Comparison of ENCODE assay signal across 8 mouse cellular contexts in genomic region chr3:142443006-142443709, GRCm38 (mm10). TPM values are rescaled to one million over a fixed set of nuclear protein-coding genes. Genes with fewer than 3 reads are reported as not detected.
DNase-seq lines count a peak whose midpoint lies in the region; ATAC-seq and TF ChIP-seq lines count a peak whose summit lies in the region.

No protein-coding gene starts in this region.

- TF ChIP-seq POLR2A in MEL (IDR thresholded peaks at IDR 0.05; ENCODE audit: control insufficient read depth in 1 of 2, insufficient read depth in 1 of 2, low read depth in 1 of 2, low read length in 2 of 2, poor library complexity in 1 of 2), result no peak
- TF ChIP-seq POLR2A in lung, adult 2 months (IDR thresholded peaks at IDR 0.05; ENCODE audit: borderline replicate concordance, extremely low read depth, low read depth, low read length), result no peak

- DNase-seq in MEL (ENCODE audit: low read depth, low spot score), result peak; percentile 91
- peak; percentile 91 for DNase-seq in forebrain, embryonic 14.5 days (ENCODE audit: low spot score)
- DNase-seq in heart, postnatal 10 days, result peak; percentile 95 to 97
- peak; percentile 90 for DNase-seq in layer of hippocampus, adult 11-12 months (ENCODE audit: low spot score)
- DNase-seq in lung, adult 2 months, result peak; percentile 76
- peak; percentile 68 for DNase-seq in ovary, postnatal 36 days (ENCODE audit: low spot score)
- peak; percentile 79 to 80 for DNase-seq in thymus, postnatal 36 days

- WGBS in forebrain, embryonic 14.5 days, result 19% methylated on average over 12 of the region's 12 CpGs
- 6% methylated on average over 12 of the region's 12 CpGs for WGBS in lung, adult 2 months

- H3K9me3 ChIP-seq in MEL (replicated peaks; ENCODE audit: insufficient read depth, low read length), result no peaks in the 10 kb centered on the region
- no peaks in the 10 kb centered on the region for H3K9me3 ChIP-seq in forebrain, embryonic 14.5 days (replicated peaks; ENCODE audit: control insufficient read depth, low read length)

- peak overlapping the region; percentile 28 to 58 for H3K4me3 ChIP-seq in MEL (ENCODE audit: control insufficient read depth in 1 of 2, insufficient read depth in 1 of 2, low read depth in 2 of 2, low read length in 2 of 2)
- no peak overlapping the region for H3K4me3 ChIP-seq in forebrain, embryonic 14.5 days (ENCODE audit: low read depth, low read length)
- no peak overlapping the region for H3K4me3 ChIP-seq in lung, adult 2 months (replicated peaks; ENCODE audit: extremely low read depth, low read depth, low read length)

- H3K4me1 ChIP-seq in MEL (ENCODE audit: control insufficient read depth in 1 of 2, insufficient read depth in 2 of 2, low read length in 2 of 2), result peaks cover 0 to 2% of the 10 kb centered on the region in 2 experiments; a peak in 1 of 4 replicates
- no peaks in the 10 kb centered on the region for H3K4me1 ChIP-seq in forebrain, embryonic 14.5 days (ENCODE audit: control insufficient read depth, insufficient read depth, low read length)
- peaks cover 9% of the 10 kb centered on the region for H3K4me1 ChIP-seq in lung, adult 2 months (ENCODE audit: control insufficient read depth, insufficient read depth, low read length)

- TF ChIP-seq EP300 in MEL (IDR thresholded peaks at IDR 0.05; ENCODE audit: low read depth in 1 of 2, low read length in 2 of 2), result no peak

- TF ChIP-seq RAD21 in MEL (IDR thresholded peaks at IDR 0.05; ENCODE audit: low read depth, low read length), result peak; percentile 75

- H3K27ac ChIP-seq in MEL (ENCODE audit: control insufficient read depth, low read depth, low read length), result no peak overlapping the region
- no peak overlapping the region for H3K27ac ChIP-seq in forebrain, embryonic 14.5 days (ENCODE audit: low read depth, low read length)

- intact Hi-C loops in heart, postnatal 10 days (cut with DNase I), result loop anchor here (1.0 kb wide), 2 partner anchors 48 to 148 kb away; partner anchors contain the start of gene Pdlim5

- H3K27me3 ChIP-seq in MEL (ENCODE audit: control insufficient read depth in 1 of 2, insufficient read depth in 2 of 2, low read length in 2 of 2), result no peaks in the 10 kb centered on the region
- H3K27me3 ChIP-seq in forebrain, embryonic 14.5 days (replicated peaks; ENCODE audit: control insufficient read depth, insufficient read depth, low read length), result no peaks in the 10 kb centered on the region

- H3K9ac ChIP-seq in MEL (ENCODE audit: control insufficient read depth, low read depth, low read length, poor library complexity, severe bottlenecking), result peak overlapping the region; percentile 49
- no peak overlapping the region for H3K9ac ChIP-seq in forebrain, embryonic 14.5 days (ENCODE audit: low read length)

- H3K36me3 ChIP-seq in MEL (ENCODE audit: control insufficient read depth in 1 of 2, insufficient read depth in 2 of 2, low read length in 2 of 2), result peaks cover 0 to 2% of the 10 kb centered on the region in 2 experiments; a peak in 1 of 4 replicates
- H3K36me3 ChIP-seq in forebrain, embryonic 14.5 days (ENCODE audit: control insufficient read depth, insufficient read depth, low read length), result no peaks in the 10 kb centered on the region

- peak; percentile 61; the same call in 1 of the 2 replicates for ATAC-seq in cerebellum, adult (ENCODE audit: insufficient number of reproducible peaks, low FRiP score, low TSS enrichment)
- ATAC-seq in forebrain, embryonic 14.5 days, result peak; percentile 83

- H3K79me2 ChIP-seq in MEL (ENCODE audit: control insufficient read depth, insufficient read depth, low read length, poor library complexity), result no peaks in the 10 kb centered on the region

- no peak overlapping the region for H3K4me2 ChIP-seq in forebrain, embryonic 14.5 days (ENCODE audit: low read length)

- peak; percentile 80 to 89 (median 85) for TF ChIP-seq CTCF in MEL (IDR thresholded peaks at IDR 0.05 in 2 of 3, conservative IDR thresholded peaks at IDR 0.05 in 1 of 3; ENCODE audit: control insufficient read depth in 1 of 3, insufficient read depth in 1 of 3, low read depth in 2 of 3, low read length in 3 of 3, poor library complexity in 1 of 3, severe bottlenecking in 1 of 3)
- TF ChIP-seq CTCF in lung, adult 2 months (IDR thresholded peaks at IDR 0.05; ENCODE audit: insufficient read depth, low read length), result peak; percentile 90

TF ChIP-seq in MEL, 35 proteins besides CTCF, POLR2A, EP300 and RAD21:
- TF ChIP-seq KAT2A (conservative IDR thresholded peaks at IDR 0.05; ENCODE audit: low read depth, low read length) (no peak), NRF1 (IDR thresholded peaks at IDR 0.05; ENCODE audit: insufficient read depth, low read depth, low read length, poor library complexity, severe bottlenecking) (no peak), CHD2 (IDR thresholded peaks at IDR 0.05; ENCODE audit: low read length) (no peak), ZMIZ1 (IDR thresholded peaks at IDR 0.05; ENCODE audit: low read depth, low read length) (no peak), BHLHE40 (IDR thresholded peaks at IDR 0.05; ENCODE audit: borderline replicate concordance, low read depth, low read length) (no peak), ETS1 (IDR thresholded peaks at IDR 0.05; ENCODE audit: low read depth, low read length) (no peak), MYB (IDR thresholded peaks at IDR 0.05; ENCODE audit: low read depth, low read length) (no peak), MEF2A (IDR thresholded peaks at IDR 0.05; ENCODE audit: extremely low read depth, insufficient replicate concordance, low read depth, low read length, poor library complexity, severe bottlenecking) (no peak), MAZ (IDR thresholded peaks at IDR 0.05; ENCODE audit: low read depth, low read length) (no peak), POLR2AphosphoS5 (IDR thresholded peaks at IDR 0.05; ENCODE audit: borderline replicate concordance, low read depth, low read length) (no peak), ZC3H11A (IDR thresholded peaks at IDR 0.05; ENCODE audit: low read depth, low read length) (peak; percentile 61), NELFE (IDR thresholded peaks at IDR 0.05; ENCODE audit: low read depth, low read length) (no peak), POLR2AphosphoS2 (IDR thresholded peaks at IDR 0.05; ENCODE audit: low read length) (no peak), CHD1 (IDR thresholded peaks at IDR 0.05; ENCODE audit: low read depth, low read length) (no peak), MAFK (IDR thresholded peaks at IDR 0.05; ENCODE audit: borderline replicate concordance, low read depth, low read length) (no peak), MXI1 (IDR thresholded peaks at IDR 0.05; ENCODE audit: low read depth, low read length) (no peak), TAL1 (IDR thresholded peaks at IDR 0.05; ENCODE audit: low read length) (no peak), USF1 (IDR thresholded peaks at IDR 0.05; ENCODE audit: low read depth, low read length) (no peak), GABPA (IDR thresholded peaks at IDR 0.05; ENCODE audit: low read depth, low read length) (no peak), E2F4 (IDR thresholded peaks at IDR 0.05; ENCODE audit: borderline replicate concordance, low read depth, low read length) (no peak), UBTF (IDR thresholded peaks at IDR 0.05; ENCODE audit: borderline replicate concordance, insufficient read depth, low read depth, low read length) (no peak), SMC3 (IDR thresholded peaks at IDR 0.05; ENCODE audit: low read depth, low read length) (peak; percentile 89), ZKSCAN1 (IDR thresholded peaks at IDR 0.05; ENCODE audit: low read depth, low read length) (no peak), RCOR1 (IDR thresholded peaks at IDR 0.05; ENCODE audit: low read depth, low read length) (no peak), MAX (IDR thresholded peaks at IDR 0.05; ENCODE audit: low read length) (no peak), MYC (IDR thresholded peaks at IDR 0.05; ENCODE audit: low read depth, low read length) (no peak), SIN3A (IDR thresholded peaks at IDR 0.05; ENCODE audit: low read length) (0 out of 2 replicates have a peak, but pooled peaks have one; percentile 28), ZNF384 (IDR thresholded peaks at IDR 0.05; ENCODE audit: low read depth, low read length) (peak; percentile 93), USF2 (IDR thresholded peaks at IDR 0.05; ENCODE audit: borderline replicate concordance in 1 of 2, insufficient read depth in 1 of 2, low read depth in 1 of 2, low read length in 2 of 2) (no peak), TBP (IDR thresholded peaks at IDR 0.05; ENCODE audit: low read depth, low read length) (no peak), JUND (IDR thresholded peaks at IDR 0.05; ENCODE audit: low read depth, low read length) (no peak)

RNA-seq across cellular contexts. Expression of gene Pdlim5, which starts 47.7 kb away (rescaled TPM):
- 6.7 and 8.7 TPM in 2 replicates for total RNA-seq in MEL (2012; rRNA removed)
- polyA plus RNA-seq in MEL (2012; ENCODE audit: insufficient read depth in 1 of 2, insufficient read length in 2 of 2, low read depth in 1 of 2, low replicate concordance in 2 of 2, missing spikeins in 1 of 2), result 1 to 10 TPM in 1 of 2 experiments, not detected in 1; 9.9 TPM
- polyA plus RNA-seq in forebrain, embryonic 14.5 days (2014; fragmentation: Nextera tagmentation; extraction: Ambion mirVana), result 13.3 and 14.3 TPM in 2 replicates
- 100 to 1,000 TPM; 523 to 617 TPM for total RNA-seq in heart, postnatal 10 days (2021)
- polyA plus RNA-seq in lung, adult 2 months (2012; rRNA removed), result 43.5 and 52.6 TPM in 2 replicates

RNA-seq across cellular contexts. Expression of gene Gbp5, which starts 50.6 kb away (rescaled TPM):
- total RNA-seq in MEL (2012; rRNA removed), result not detected in 2 replicates
- polyA plus RNA-seq in MEL (2012; ENCODE audit: insufficient read depth in 1 of 2, insufficient read length in 2 of 2, low read depth in 1 of 2, low replicate concordance in 2 of 2, missing spikeins in 1 of 2), result under 1 TPM in 1 of 2 experiments, not detected in 1; 0.03 TPM
- polyA plus RNA-seq in forebrain, embryonic 14.5 days (2014; fragmentation: Nextera tagmentation; extraction: Ambion mirVana), result not detected in 2 replicates
- total RNA-seq in heart, postnatal 10 days (2021), result 1 to 10 TPM; 4.8 to 6.7 TPM
- polyA plus RNA-seq in lung, adult 2 months (2012; rRNA removed), result 2.0 and 2.6 TPM in 2 replicates

Comparison
In these comparisons a context has a peak if more than half of its experiments do, and no peak if none do; other contexts are left out.
1. H3K4me3 ChIP-seq: peak in MEL (2 of 2); none in forebrain, embryonic 14.5 days (single experiment) and lung, adult 2 months (single experiment).
2. Peak in every context shown above with its lines, with median percentiles within 50 percentile points of each other: DNase-seq.